Comparison of ENCODE assay signal across 8 mouse cellular contexts in genomic region chr2:124609711-124610585, GRCm38 (mm10).
A peak's percentile ranks its signal among the peaks of the same experiment; 100 is the strongest.
DNase-seq lines count a peak whose midpoint lies in the region; ATAC-seq and TF ChIP-seq lines count a peak whose summit lies in the region.

No protein-coding gene starts in this region.

- under 1% methylated on average over 79 of the region's 80 CpGs for WGBS in forebrain, embryonic 15.5 days
- whole genome bisulfite sequencing in liver, embryonic 14.5 days (ENCODE audit: insufficient replicate concordance) = under 1% methylated on average over 79 of the region's 80 CpGs
- WGBS in neural tube, embryonic 12.5 days = under 1% methylated on average over 77 of the region's 80 CpGs

- peak; percentile 67 for DNase-seq in cerebellum, adult 11 months
- peak; percentile 92 to 94 for DNase-seq in heart, postnatal 10 days
- DNase-seq in kidney, postnatal 25 days = peak; percentile 85 to 93
- peak in 1 of 3 experiments; percentile 2 for DNase-seq in liver, embryonic 14.5 days (ENCODE audit: low read depth in 3 of 3, low spot score in 3 of 3)
- peak; percentile 89 for DNase-seq in testis, postnatal 10 days (ENCODE audit: low spot score)

- no peak for TF ChIP-seq EP300 in liver, embryonic 14.5 days (IDR thresholded peaks at IDR 0.05; ENCODE audit: low read depth)

- intact Hi-C loops in heart, postnatal 10 days (cut with DNase I) = loop anchor here (2.0 to 5.0 kb wide), 8 partner anchors 41 to 577 kb away; no protein-coding TSS in a partner anchor

- ATAC-seq in forebrain, embryonic 15.5 days (replicated peaks) = peak; percentile 83
- peak; percentile 80 for ATAC-seq in liver, embryonic 14.5 days (ENCODE audit: insufficient read depth)
- ATAC-seq in neural tube, embryonic 12.5 days (ENCODE audit: low FRiP score, low read depth) = peak; percentile 74

- H3K27me3 ChIP-seq in E14TG2a.4 (ENCODE audit: insufficient read depth, low read length) = peaks cover 66% of the 10 kb centered on the region
- no peaks in the 10 kb centered on the region for H3K27me3 ChIP-seq in forebrain, embryonic 15.5 days
- H3K27me3 ChIP-seq in liver, embryonic 14.5 days (ENCODE audit: control insufficient read depth, insufficient read depth, low read length) = peaks cover 27% of the 10 kb centered on the region
- H3K27me3 ChIP-seq in neural tube, embryonic 12.5 days (replicated peaks) = no peaks in the 10 kb centered on the region

- H3K27ac ChIP-seq in forebrain, embryonic 15.5 days (replicated peaks) = peak overlapping the region; percentile 89
- no peak overlapping the region for H3K27ac ChIP-seq in liver, embryonic 14.5 days
- H3K27ac ChIP-seq in neural tube, embryonic 12.5 days = peak overlapping the region; percentile 84

- no peaks in the 10 kb centered on the region for H3K36me3 ChIP-seq in E14TG2a.4 (ENCODE audit: insufficient read depth, low read length)
- no peaks in the 10 kb centered on the region for H3K36me3 ChIP-seq in forebrain, embryonic 15.5 days
- no peaks in the 10 kb centered on the region for H3K36me3 ChIP-seq in liver, embryonic 14.5 days (replicated peaks; ENCODE audit: control insufficient read depth, insufficient read depth, low read depth)
- no peaks in the 10 kb centered on the region for H3K36me3 ChIP-seq in neural tube, embryonic 12.5 days

- peaks cover 3% of the 10 kb centered on the region for H3K9me3 ChIP-seq in E14TG2a.4 (ENCODE audit: low read length)
- no peaks in the 10 kb centered on the region for H3K9me3 ChIP-seq in forebrain, embryonic 15.5 days
- H3K9me3 ChIP-seq in liver, embryonic 14.5 days (ENCODE audit: control insufficient read depth, low read length) = no peaks in the 10 kb centered on the region
- no peaks in the 10 kb centered on the region for H3K9me3 ChIP-seq in neural tube, embryonic 12.5 days

- H3K4me2 ChIP-seq in forebrain, embryonic 15.5 days (replicated peaks) = peak overlapping the region; percentile 85
- peak overlapping the region; percentile 51 for H3K4me2 ChIP-seq in liver, embryonic 14.5 days (ENCODE audit: low read depth)
- H3K4me2 ChIP-seq in neural tube, embryonic 12.5 days (replicated peaks) = peak overlapping the region; percentile 75

- peaks cover 8% of the 10 kb centered on the region for H3K4me1 ChIP-seq in E14TG2a.4 (replicated peaks; ENCODE audit: low read depth, low read length)
- H3K4me1 ChIP-seq in forebrain, embryonic 15.5 days = peaks cover 36% of the 10 kb centered on the region
- peaks cover 0 to 7% of the 10 kb centered on the region in 2 experiments; a peak in 1 of 4 replicates for H3K4me1 ChIP-seq in liver, embryonic 14.5 days (replicated peaks; ENCODE audit: control insufficient read depth in 2 of 2, insufficient read depth in 2 of 2, low read length in 1 of 2)
- peaks cover 37% of the 10 kb centered on the region for H3K4me1 ChIP-seq in neural tube, embryonic 12.5 days

- H3K4me3 ChIP-seq in E14TG2a.4 (replicated peaks; ENCODE audit: low read length) = peak overlapping the region; percentile 90
- H3K4me3 ChIP-seq in forebrain, embryonic 15.5 days = peak overlapping the region; percentile 71
- H3K4me3 ChIP-seq in liver, embryonic 14.5 days (ENCODE audit: insufficient read depth in 1 of 2, low read depth in 2 of 2, low read length in 2 of 2) = peak overlapping the region; percentile 49 to 60
- H3K4me3 ChIP-seq in neural tube, embryonic 12.5 days = peak overlapping the region; percentile 75

- TF ChIP-seq CTCF in E14TG2a.4 (conservative IDR thresholded peaks at IDR 0.05; ENCODE audit: low read length) = no peak
- no peak for TF ChIP-seq CTCF in liver, embryonic 14.5 days (IDR thresholded peaks at IDR 0.05; ENCODE audit: low read depth)

- peak overlapping the region; percentile 80 for H3K9ac ChIP-seq in forebrain, embryonic 15.5 days (replicated peaks)
- no peak overlapping the region for H3K9ac ChIP-seq in liver, embryonic 14.5 days (replicated peaks)
- H3K9ac ChIP-seq in neural tube, embryonic 12.5 days = peak overlapping the region; percentile 81
